Mouse (Mus musculus) heart, adult 2 months (tissue): ENCODE results near the gene Psma5. TPM values are rescaled to one million over a fixed set of nuclear protein-coding genes. Genes with fewer than 3 reads are reported as not detected.
A peak's percentile ranks its signal among the peaks of the same experiment; 100 is the strongest.

Experiments used
- DNase-seq, 2 experiments: peaks; one replicate each; pipeline ENCODE4 v3.0.0; 2021
- H3K27ac ChIP-seq: fragments of 200-600 bp; 2 replicates; pipeline ENCODE4 v1.8.1; 2022
- H3K27me3 ChIP-seq: fragments of 200-500 bp; 2 replicates; pipeline ENCODE4 v1.6.1; 2012; ENCODE audit warnings: mild to moderate bottlenecking, low read length, inconsistent platforms, mixed read lengths; ENCODE audit not compliant: control insufficient read depth, insufficient read depth
- H3K36me3 ChIP-seq: fragments of 200-500 bp; 2 replicates; pipeline ENCODE4 v1.6.1; 2012; ENCODE audit warnings: low read length, inconsistent platforms; ENCODE audit not compliant: control insufficient read depth, insufficient read depth
- H3K4me1 ChIP-seq: fragments of 200-500 bp; 2 replicates; pipeline ENCODE4 v1.6.1; 2011; ENCODE audit warnings: low read length; ENCODE audit not compliant: control insufficient read depth, insufficient read depth
- H3K4me3 ChIP-seq: fragments of 200-600 bp; 2 replicates; pipeline ENCODE4 v1.8.1; 2022
- H3K79me2 ChIP-seq: fragments of 200-500 bp; replicated peaks from 2 replicates; pipeline ENCODE4 v1.6.1; 2012; ENCODE audit warnings: mild to moderate bottlenecking, inconsistent platforms, low read length, moderate library complexity, mixed read lengths; ENCODE audit not compliant: control insufficient read depth, insufficient read depth
- H3K9ac ChIP-seq: fragments of 200-500 bp; 2 replicates; pipeline ENCODE4 v1.6.1; 2012; ENCODE audit warnings: low read depth, mild to moderate bottlenecking, control low read depth, inconsistent platforms, low read length, mixed read lengths
- CTCF ChIP-seq: fragments of 200-600 bp; IDR thresholded peaks from 2 replicates; pipeline ENCODE4 v1.8.1; 2022; ENCODE audit warnings: antibody characterized with exemption, mild to moderate bottlenecking, moderate library complexity
- EP300 ChIP-seq: fragments of 200-500 bp; IDR thresholded peaks from 2 replicates; pipeline ENCODE4 v1.6.1; 2011; ENCODE audit warnings: low read depth, low read length, control low read depth; ENCODE audit not compliant: insufficient read depth
- POLR2A ChIP-seq: fragments of 200-500 bp; IDR thresholded peaks from 2 replicates; pipeline ENCODE4 v1.6.1; 2011; ENCODE audit warnings: mild to moderate bottlenecking, low read depth, low read length, control low read depth; ENCODE audit not compliant: insufficient read depth
- WGBS: fragments of 180-500 bp; shearing (Covaris S2); methylation state at CpG from one replicate; pipeline ENCODE4 v1.1.7; 2018; 5-methylcytosine and 5-hydroxymethylcytosine counted together
- intact Hi-C: fragments of 180-260 bp; cut with DNase I; formaldehyde crosslinking; loops from one replicate; pipeline ENCODE4 v1.15.1; 2025
- polyA plus RNA-seq: library from polyadenylated mRNA; depleted of rRNA; stranded (reverse); fragments of >200 nt; gene quantifications from 2 replicates; pipeline ENCODE4 v1.2.3, GENCODE M21; 2012
- total RNA-seq, 2 experiments: library from RNA; stranded (reverse); gene quantifications; 2 replicates each; pipeline ENCODE4 v1.2.3; 2021

Gene Psma5
- total and polyA plus RNA-seq, 3 experiments, result 42.4 to 49.9 (median 48.1) TPM

GRCm38 (mm10) chr3:108211845-108212244 is 44.9 kb upstream of the Psma5 start:
- intact Hi-C loops, result loop anchor here (5.0 kb wide), 3 partner anchors 45 to 350 kb away; partner anchors contain the start of genes Psma5 and Tmem167b
- no peaks in the 10 kb centered on the region for H3K27me3 ChIP-seq
- 85% methylated on average over 6 of the region's 6 CpGs for WGBS

GRCm38 (mm10) chr3:108212406-108212805 is 44.3 kb upstream of the Psma5 start:
- Histone ChIP-seq H3K27me3 (no peaks in the 10 kb centered on the region), H3K4me1 (peaks cover 2% of the 10 kb centered on the region), H3K9ac (no peak overlapping the region), H3K79me2 (no peaks in the 10 kb centered on the region), H3K4me3 (no peak overlapping the region), H3K27ac (no peak overlapping the region), H3K36me3 (no peaks in the 10 kb centered on the region)
- 81% methylated on average over 8 of the region's 8 CpGs for WGBS
- no peak for TF ChIP-seq EP300
- TF ChIP-seq POLR2A, result no peak
- TF ChIP-seq CTCF, result 0 out of 2 replicates have a peak, but pooled peaks have one; percentile 11
- DNase-seq, result no peak
- intact Hi-C loops, result loop anchor here (5.0 kb wide), 3 partner anchors 45 to 350 kb away; partner anchors contain the start of genes Psma5 and Tmem167b

More at GRCm38 (mm10) chr3:108211845-108212244, 44.9 kb upstream of the Psma5 start:
- TF ChIP-seq POLR2A (no peak), EP300 (no peak), CTCF (no peak)
- Histone ChIP-seq H3K9ac (no peak overlapping the region), H3K36me3 (no peaks in the 10 kb centered on the region), H3K79me2 (no peaks in the 10 kb centered on the region), H3K4me1 (peaks cover 2% of the 10 kb centered on the region), H3K27ac (no peak overlapping the region), H3K4me3 (no peak overlapping the region)
- no peak for DNase-seq

GRCm38 (mm10) chr3:108214734-108215133 is 42.0 kb upstream of the Psma5 start:
- Histone ChIP-seq H3K4me1 (peaks cover 2% of the 10 kb centered on the region), H3K4me3 (no peak overlapping the region), H3K36me3 (no peaks in the 10 kb centered on the region), H3K9ac (no peak overlapping the region), H3K27me3 (no peaks in the 10 kb centered on the region), H3K27ac (no peak overlapping the region), H3K79me2 (no peaks in the 10 kb centered on the region)
- TF ChIP-seq EP300 (no peak), CTCF (no peak), POLR2A (no peak)
- WGBS, result 13% methylated on average over 5 of the region's 5 CpGs
- intact Hi-C loops, result loop anchor here (5.0 kb wide), 3 partner anchors 43 to 348 kb away; partner anchors contain the start of genes Psma5 and Tmem167b
- no peak for DNase-seq

GRCm38 (mm10) chr3:108220661-108221060 is 36.1 kb upstream of the Psma5 start:
- WGBS, result 41% methylated on average over 3 of the region's 3 CpGs
- H3K9ac ChIP-seq, result no peak overlapping the region
- TF ChIP-seq POLR2A (no peak), EP300 (no peak), CTCF (no peak)
- H3K27ac ChIP-seq, result no peak overlapping the region
- DNase-seq, result no peak
- H3K27me3 ChIP-seq, result no peaks in the 10 kb centered on the region
- H3K4me1 ChIP-seq, result no peaks in the 10 kb centered on the region
- H3K4me3 ChIP-seq, result no peak overlapping the region
- no peaks in the 10 kb centered on the region for H3K79me2 ChIP-seq
- intact Hi-C loops, result no loop called here
- H3K36me3 ChIP-seq, result no peaks in the 10 kb centered on the region

- Histone ChIP-seq H3K36me3 (no peaks in the 10 kb centered on the region), H3K9ac (peak overlapping the region; percentile 48; the same call in 1 of the 2 replicates), H3K27ac (no peak overlapping the region), H3K79me2 (no peaks in the 10 kb centered on the region), H3K4me1 (no peaks in the 10 kb centered on the region), H3K4me3 (peak overlapping the region; percentile 42), H3K27me3 (peaks cover 10% of the 10 kb centered on the region)
- intact Hi-C loops, result no loop called here
- TF ChIP-seq POLR2A (no peak), EP300 (no peak), CTCF (no peak)
- 7% methylated on average over 67 of the region's 67 CpGs for WGBS
- no peak for DNase-seq
Measured at GRCm38 (mm10) chr3:108225711-108226557, 30.8 kb upstream of the Psma5 start.

- peak; percentile 54 to 63 for DNase-seq
Measured at GRCm38 (mm10) chr3:108226558-108227350, 30.0 kb upstream of the Psma5 start, which contains the start of gene Sypl2. Sypl2 (minus strand) TSS chr3:108226648.

More at GRCm38 (mm10) chr3:108226558-108227350, 30.0 kb upstream of the Psma5 start, which contains the start of gene Sypl2:
- TF ChIP-seq POLR2A, result no peak
- TF ChIP-seq CTCF, result no peak
- TF ChIP-seq EP300, result no peak
- intact Hi-C loops, result no loop called here
- peak within 1 kb of the TSS; percentile 42 for H3K4me3 ChIP-seq
- H3K27me3 ChIP-seq, result peaks cover 10% of the 10 kb centered on the region
- no peaks in the 10 kb centered on the region for H3K79me2 ChIP-seq
- H3K27ac ChIP-seq, result no peak within 1 kb of the TSS
- H3K4me1 ChIP-seq, result no peaks in the 10 kb centered on the region
- no peaks in the 10 kb centered on the region for H3K36me3 ChIP-seq
- peak within 1 kb of the TSS; percentile 48 for H3K9ac ChIP-seq
- 11% methylated on average over 43 of the region's 44 CpGs for WGBS
